Mouse (Mus musculus) NIH3T3 (cell line): ENCODE results near the gene 1700080E11Rik.
"Not testable (repeated sequence)": the region's sequence is repeated elsewhere in the genome, so short reads cannot be mapped to it uniquely, and the experiment has no call there.

Experiments used
- DNase-seq: peaks from one replicate; pipeline ENCODE4 v3.0.0-alpha.2; 2012; ENCODE audit warnings: low read depth

1700080E11Rik gene

GRCm38 (mm10) chr9:105144992-105145391, at the start of gene 1700080E11Rik:
Gene 1700080E11Rik (minus strand): TSS chr9:105145092.
- DNase-seq: no peak

GRCm38 (mm10) chr9:105186725-105187124, 41.8 kb upstream of the 1700080E11Rik start:
- DNase-seq: no peak

GRCm38 (mm10) chr9:105182392-105182791, 37.5 kb upstream of the 1700080E11Rik start:
- no peak for DNase-seq

- no peak for DNase-seq
These were observed 5.7 kb downstream of the 1700080E11Rik start for GRCm38 (mm10) chr9:105139204-105139603.

GRCm38 (mm10) chr9:105136404-105136803, 8.5 kb downstream of the 1700080E11Rik start:
- DNase-seq: no peak

- no peak for DNase-seq
These were observed 10.4 kb downstream of the 1700080E11Rik start for GRCm38 (mm10) chr9:105134536-105134935.

GRCm38 (mm10) chr9:105132002-105132367, 12.9 kb downstream of the 1700080E11Rik start:
- no peak for DNase-seq

- DNase-seq: peak; percentile 88
These were observed 13.5 kb downstream of the 1700080E11Rik start, which contains the start of gene Nudt16 for GRCm38 (mm10) chr9:105131253-105132001. Gene Nudt16 (minus strand): TSS chr9:105131824.

- no peak for DNase-seq
These were observed 14.6 kb downstream of the 1700080E11Rik start for GRCm38 (mm10) chr9:105130331-105130730.

GRCm38 (mm10) chr9:105125206-105125605, 19.7 kb downstream of the 1700080E11Rik start:
- not testable (repeated sequence) for DNase-seq

- DNase-seq: no peak
These were observed 41.0 kb downstream of the 1700080E11Rik start for GRCm38 (mm10) chr9:105103893-105104292.

- no peak for DNase-seq
These were observed 43.0 kb downstream of the 1700080E11Rik start for GRCm38 (mm10) chr9:105101911-105102310.

- DNase-seq: no peak
These were observed 43.9 kb downstream of the 1700080E11Rik start for GRCm38 (mm10) chr9:105100807-105101570.
